Mouse (Mus musculus) gastrocnemius, postnatal 36 days (tissue): ENCODE measurements around the gene Lonp2. TPM values are rescaled to one million over a fixed set of nuclear protein-coding genes. Genes with fewer than 3 reads are reported as not detected.
A peak's percentile ranks its signal among the peaks of the same experiment; 100 is the strongest.

ENCODE experiments used
- DNase-seq, 2 experiments: peaks; one replicate each; pipeline ENCODE4 v3.0.0; 2022
- intact Hi-C: fragments of 180-260 bp; cut with DNase I; formaldehyde crosslinking; loops from one replicate; pipeline ENCODE4 v1.15.1; 2025
- long read RNA-seq, 2 experiments: library from polyadenylated mRNA; stranded (forward); transcript quantifications; one replicate each; pipeline ENCODE4 v2.0.0; 2021
- total RNA-seq, 2 experiments: library from RNA; stranded (reverse); gene quantifications; 2 replicates each; pipeline ENCODE4 v1.2.3; 2021

The Lonp2 gene
- total RNA-seq: 10 to 100 TPM; 46.8 to 48.9 TPM
- long read RNA-seq, experiment 1, transcript Lonp2-201 (15 exons, 2,860 nt): major isoform, 23 of 30 reads
- long read RNA-seq, experiment 1, partial matches to known transcripts: 2 of 30 reads
- long read RNA-seq, experiment 1, other reads (novel, unspliced or antisense): 1 of 30 reads
- long read RNA-seq, experiment 2, transcript Lonp2-201 (15 exons, 2,860 nt): major isoform, 22 of 29 reads
- long read RNA-seq, experiment 2, partial matches to known transcripts: 3 of 29 reads
- long read RNA-seq, experiment 2, other reads (novel, unspliced or antisense): 1 of 29 reads

DNA sequence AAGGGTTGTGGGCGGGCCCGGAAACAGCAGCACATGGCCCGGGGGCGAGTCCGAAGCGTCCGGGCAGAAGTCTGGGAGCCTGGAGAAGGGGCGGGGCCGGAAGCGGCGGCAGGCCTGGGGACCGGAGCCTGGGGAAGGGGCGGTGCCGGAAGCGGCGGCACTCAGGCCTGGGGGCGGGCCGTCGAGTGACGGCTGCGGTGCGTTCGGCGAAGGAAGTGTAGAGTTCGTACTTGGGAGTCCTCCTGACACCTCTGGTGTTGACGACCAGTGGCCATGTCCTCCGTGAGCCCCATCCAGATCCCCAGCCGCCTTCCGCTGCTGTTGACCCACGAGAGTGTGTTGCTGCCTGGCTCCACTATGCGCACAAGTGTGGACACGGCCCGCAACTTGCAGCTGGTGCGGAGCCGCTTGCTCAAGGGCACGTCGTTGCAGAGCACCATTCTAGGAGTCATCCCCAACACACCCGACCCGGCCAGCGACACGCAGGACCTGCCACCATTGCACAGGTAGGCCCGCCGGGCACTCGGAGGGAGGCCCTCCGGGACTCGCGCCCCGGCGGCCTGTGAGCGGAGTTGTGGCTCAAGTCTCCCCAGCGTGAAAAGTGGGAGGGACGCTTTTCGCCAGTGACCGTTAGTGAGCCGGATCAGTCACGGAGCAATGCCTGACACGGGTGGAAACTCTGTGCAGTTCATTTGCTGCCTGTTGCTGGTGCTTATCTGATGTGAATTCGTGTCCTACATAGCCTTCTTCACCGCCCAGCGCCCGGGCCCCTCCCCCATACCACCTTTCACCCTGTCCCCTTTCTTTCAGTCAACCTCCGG lies at the start of gene Lonp2:
Gene Lonp2 (plus strand): TSS at position 133 of the 821 bp plus-strand sequence.
- intact Hi-C loops: no loop called here

GRCm38 (mm10) chr8:86577547-86577946 lies 46.3 kb upstream of the Lonp2 start:
- no peak for DNase-seq
- intact Hi-C loops: no loop called here

More for the DNA sequence above, at the start of gene Lonp2:
- peak; percentile 94 to 99 for DNase-seq

- intact Hi-C loops: no loop called here
- DNase-seq: peak in 1 of 2 experiments; percentile 17
Measured at GRCm38 (mm10) chr8:86578076-86578475, 45.8 kb upstream of the Lonp2 start.

DNA sequence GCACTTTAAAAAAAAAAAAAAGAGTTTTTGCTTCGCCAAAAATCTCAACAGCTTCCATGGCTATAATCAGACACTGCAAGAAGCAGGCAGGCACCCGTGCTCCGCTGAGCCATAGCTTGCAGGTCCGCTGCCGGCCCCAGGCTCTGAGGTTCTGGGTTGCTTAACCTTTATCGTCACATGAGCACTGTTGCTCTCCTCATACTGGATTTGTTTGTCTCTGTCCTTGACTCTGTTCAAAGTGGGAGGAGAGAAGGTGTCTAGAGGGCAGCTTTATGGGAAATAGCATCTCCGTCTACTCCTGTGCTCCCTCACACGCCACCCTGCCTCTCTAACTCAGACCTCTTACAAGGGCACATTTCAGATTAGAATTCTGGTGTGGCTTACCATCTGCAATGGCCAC lies 45.1 kb upstream of the Lonp2 start:
- intact Hi-C loops: no loop called here
- DNase-seq: no peak

- intact Hi-C loops: no loop called here
- no peak for DNase-seq
Measured at GRCm38 (mm10) chr8:86580458-86580857, 43.4 kb upstream of the Lonp2 start, which contains the start of gene Abcc12. Abcc12 (minus strand) TSS chr8:86580686.

DNA sequence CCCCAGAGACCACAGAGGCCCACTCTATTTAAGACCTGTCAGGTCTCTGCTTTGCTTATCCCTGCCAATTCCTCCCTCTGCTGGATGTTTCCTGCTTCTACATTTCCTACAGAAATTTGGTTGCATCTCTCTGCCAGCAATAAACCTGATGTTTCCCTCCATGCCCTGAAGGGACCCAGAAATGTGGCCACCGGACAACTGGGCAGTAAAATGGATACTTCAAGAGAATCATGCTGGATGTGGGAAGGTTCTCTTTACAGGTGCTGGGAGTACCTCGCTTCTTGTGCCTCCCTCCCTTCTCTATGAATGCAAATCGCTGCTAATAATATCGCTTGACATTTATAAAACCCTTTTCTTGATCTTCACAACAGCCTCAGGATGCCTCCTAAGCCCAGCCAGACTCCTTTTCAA lies 41.9 kb upstream of the Lonp2 start:
- intact Hi-C loops: no loop called here

DNA sequence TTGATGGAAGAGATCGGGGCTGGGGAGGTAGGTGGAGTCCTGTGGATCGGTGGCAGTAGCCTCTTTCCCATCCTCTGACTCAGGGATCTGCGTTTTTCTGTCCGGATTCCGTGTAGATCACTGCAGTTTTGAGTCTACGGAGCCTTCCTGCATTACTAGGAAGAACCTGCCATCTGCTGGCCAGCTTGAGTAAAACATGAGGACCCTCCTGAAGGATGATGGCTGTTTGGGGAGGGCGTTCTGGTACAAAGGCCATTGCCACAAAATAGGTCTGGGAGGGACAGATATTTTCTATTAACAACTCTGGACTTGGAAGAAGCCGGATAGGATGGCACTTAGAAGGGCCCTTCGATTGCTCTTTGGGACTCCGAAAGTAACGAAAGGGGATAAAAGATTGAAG lies 38.7 kb upstream of the Lonp2 start:
- intact Hi-C loops: loop anchor here (5.0 kb wide), 1 partner anchor 888 kb away; no protein-coding TSS in a partner anchor
- DNase-seq: peak; percentile 50 to 72

More for the DNA sequence above, 41.9 kb upstream of the Lonp2 start:
- DNase-seq: no peak

- peak; percentile 52 to 63 for DNase-seq
- intact Hi-C loops: loop anchor here (5.0 kb wide), 1 partner anchor 888 kb away; no protein-coding TSS in a partner anchor
Measured at GRCm38 (mm10) chr8:86585532-86585931, 38.3 kb upstream of the Lonp2 start.

GRCm38 (mm10) chr8:86586058-86586457 lies 37.8 kb upstream of the Lonp2 start:
- intact Hi-C loops: loop anchor here (5.0 kb wide), 1 partner anchor 889 kb away; no protein-coding TSS in a partner anchor
- DNase-seq: no peak

DNA sequence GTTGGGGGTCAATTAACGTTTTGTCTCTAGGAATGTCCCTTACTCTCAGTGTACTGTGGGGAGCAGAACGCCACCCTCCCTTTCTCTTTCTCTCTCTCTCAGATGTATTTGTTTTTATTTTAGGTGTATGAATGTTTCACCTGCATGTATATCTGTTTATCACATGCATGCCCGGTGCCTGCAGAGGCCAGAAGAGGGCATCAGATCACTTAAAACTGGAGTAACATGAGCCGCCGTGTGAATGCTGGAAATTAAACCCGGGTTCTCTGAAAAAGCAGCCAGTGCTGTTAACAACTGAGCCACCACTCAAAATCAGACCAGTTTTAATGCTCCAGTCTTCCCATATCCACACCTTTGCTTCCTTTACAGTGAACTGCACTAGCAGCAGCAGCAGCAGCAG lies 37.2 kb upstream of the Lonp2 start:
- intact Hi-C loops: loop anchor here (5.0 kb wide), 1 partner anchor 889 kb away; no protein-coding TSS in a partner anchor
- DNase-seq: no peak

GRCm38 (mm10) chr8:86588338-86588737 lies 35.5 kb upstream of the Lonp2 start:
- DNase-seq: no peak
- intact Hi-C loops: loop anchor here (5.0 kb wide), 1 partner anchor 891 kb away; no protein-coding TSS in a partner anchor

DNA sequence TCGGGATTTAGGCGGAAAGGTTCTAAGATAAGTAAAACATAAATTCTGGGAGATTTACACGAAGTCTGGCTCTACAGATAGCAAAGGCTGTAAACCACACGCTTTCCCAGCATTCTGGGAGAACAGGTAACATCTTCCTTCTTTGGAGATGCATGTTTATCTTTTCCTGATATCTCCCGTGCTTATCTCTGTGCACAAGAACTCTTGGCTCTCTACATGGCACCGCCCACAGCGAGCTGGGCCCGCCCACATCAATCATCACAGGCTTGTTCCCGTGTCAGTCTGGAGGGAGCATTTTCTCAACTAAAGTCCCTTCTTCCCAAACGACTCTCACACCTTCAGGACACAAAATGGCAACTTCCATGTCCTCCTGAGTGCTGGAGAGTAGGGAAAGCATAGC lies 30.7 kb upstream of the Lonp2 start:
- no peak for DNase-seq
- intact Hi-C loops: no loop called here

DNA sequence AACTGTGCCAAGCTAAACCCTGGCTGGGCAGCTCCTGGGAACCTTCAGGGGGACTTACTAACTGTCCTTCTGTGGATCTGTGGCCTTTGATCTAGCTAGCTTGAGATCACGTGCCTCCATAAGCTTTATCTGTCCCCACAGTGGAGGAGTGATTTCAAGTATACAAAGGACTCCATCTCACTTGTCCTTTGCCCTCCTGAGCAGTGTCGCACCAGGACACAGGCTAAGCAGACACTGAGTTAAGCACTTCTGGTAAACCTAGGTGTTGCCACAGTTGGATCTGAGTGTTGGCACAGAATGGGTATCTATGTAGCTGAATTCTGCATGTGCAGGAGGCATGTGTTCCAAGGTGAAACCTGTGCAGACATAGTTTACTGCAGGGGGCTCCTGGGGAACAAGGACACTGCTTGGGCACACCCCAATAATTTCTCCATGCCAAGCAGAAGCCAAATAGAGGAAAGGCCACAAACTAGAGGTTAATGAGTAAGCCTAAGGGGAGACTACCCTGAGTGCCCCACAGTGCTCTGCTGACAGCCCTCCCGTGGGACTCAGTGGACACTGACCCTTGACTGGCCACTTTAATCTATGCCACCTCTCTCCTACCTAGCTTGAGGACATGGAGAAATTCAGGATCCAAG lies 29.6 kb upstream of the Lonp2 start:
- no peak for DNase-seq
- intact Hi-C loops: no loop called here

GRCm38 (mm10) chr8:86595671-86596070 lies 28.2 kb upstream of the Lonp2 start:
- DNase-seq: no peak
- intact Hi-C loops: no loop called here

GRCm38 (mm10) chr8:86597681-86598080 lies 26.2 kb upstream of the Lonp2 start:
- DNase-seq: no peak
- intact Hi-C loops: no loop called here

- intact Hi-C loops: no loop called here
- no peak for DNase-seq
Measured at GRCm38 (mm10) chr8:86599299-86599698, 24.5 kb upstream of the Lonp2 start.

GRCm38 (mm10) chr8:86600311-86600710 lies 23.5 kb upstream of the Lonp2 start:
- DNase-seq: no peak
- intact Hi-C loops: no loop called here

GRCm38 (mm10) chr8:86603174-86603573 lies 20.7 kb upstream of the Lonp2 start:
- intact Hi-C loops: no loop called here
- DNase-seq: no peak

DNA sequence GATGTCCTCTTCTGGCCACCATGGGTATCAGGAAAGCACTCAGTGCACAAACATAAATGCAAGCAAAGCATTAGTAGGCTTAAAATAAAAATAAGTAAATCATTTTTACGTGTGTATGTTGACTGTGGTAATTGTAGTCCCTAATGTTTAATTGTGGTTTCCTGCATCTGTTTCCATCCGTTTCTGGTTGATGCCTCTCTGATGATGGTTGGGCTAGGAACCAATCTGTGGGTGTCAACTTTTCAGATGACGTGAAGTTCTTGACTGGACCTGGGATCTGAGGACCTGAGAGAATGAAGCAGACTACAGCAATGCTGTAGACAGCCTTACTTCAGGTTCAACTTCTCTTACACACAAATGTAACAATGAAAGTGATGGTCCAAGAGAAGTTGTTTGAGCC lies 19.2 kb upstream of the Lonp2 start:
- no peak for DNase-seq
- intact Hi-C loops: no loop called here

GRCm38 (mm10) chr8:86613798-86614197 lies 10.0 kb upstream of the Lonp2 start:
- no peak for DNase-seq
- intact Hi-C loops: no loop called here
